Mouse (Mus musculus) layer of hippocampus, postnatal 14 days (tissue): Measurements from ENCODE around the gene Brk1. TPM values are rescaled to one million over a fixed set of nuclear protein-coding genes. Genes with fewer than 3 reads are reported as not detected.

ENCODE experiments used
- DNase-seq, 2 experiments: peaks; one replicate each; pipeline ENCODE4 v3.0.0; 2021 to 2022; ENCODE audit warnings: low spot score in 2 of 2, mixed read lengths in 1 of 2
- total RNA-seq, 2 experiments: library from RNA; stranded (reverse); gene quantifications; 2 replicates each; pipeline ENCODE4 v1.2.3; 2021

Gene Brk1
- total RNA-seq, 2 experiments from 2014 or later, result 228 to 229 TPM

DNA sequence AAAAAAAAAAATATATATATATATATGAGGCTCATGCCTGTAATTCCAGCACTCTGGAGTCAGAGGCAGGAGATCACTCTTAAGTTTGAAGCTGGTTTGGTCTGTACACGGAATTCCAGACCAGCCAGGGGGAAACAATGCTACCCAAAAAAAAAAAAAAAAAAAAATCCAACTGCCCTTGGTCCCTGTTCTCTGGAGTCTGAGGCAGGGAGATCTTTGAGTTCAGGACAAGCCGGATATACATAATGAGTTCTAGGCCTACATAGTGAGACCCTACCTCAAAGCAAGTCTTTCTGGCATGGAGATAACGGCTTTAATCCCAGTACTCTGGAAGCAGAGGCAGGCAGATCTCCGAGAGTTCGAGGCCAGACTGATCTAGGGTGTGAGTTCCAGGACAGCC, 18.8 kb downstream of the Brk1 start:
- DNase-seq, result no peak

GRCm38 (mm10) chr6:113623941-113624751, 19.6 kb downstream of the Brk1 start, which contains the start of gene Vhl:
Gene Vhl (plus strand): TSS chr6:113623959.
- DNase-seq, result peak; percentile 86 to 91

DNA sequence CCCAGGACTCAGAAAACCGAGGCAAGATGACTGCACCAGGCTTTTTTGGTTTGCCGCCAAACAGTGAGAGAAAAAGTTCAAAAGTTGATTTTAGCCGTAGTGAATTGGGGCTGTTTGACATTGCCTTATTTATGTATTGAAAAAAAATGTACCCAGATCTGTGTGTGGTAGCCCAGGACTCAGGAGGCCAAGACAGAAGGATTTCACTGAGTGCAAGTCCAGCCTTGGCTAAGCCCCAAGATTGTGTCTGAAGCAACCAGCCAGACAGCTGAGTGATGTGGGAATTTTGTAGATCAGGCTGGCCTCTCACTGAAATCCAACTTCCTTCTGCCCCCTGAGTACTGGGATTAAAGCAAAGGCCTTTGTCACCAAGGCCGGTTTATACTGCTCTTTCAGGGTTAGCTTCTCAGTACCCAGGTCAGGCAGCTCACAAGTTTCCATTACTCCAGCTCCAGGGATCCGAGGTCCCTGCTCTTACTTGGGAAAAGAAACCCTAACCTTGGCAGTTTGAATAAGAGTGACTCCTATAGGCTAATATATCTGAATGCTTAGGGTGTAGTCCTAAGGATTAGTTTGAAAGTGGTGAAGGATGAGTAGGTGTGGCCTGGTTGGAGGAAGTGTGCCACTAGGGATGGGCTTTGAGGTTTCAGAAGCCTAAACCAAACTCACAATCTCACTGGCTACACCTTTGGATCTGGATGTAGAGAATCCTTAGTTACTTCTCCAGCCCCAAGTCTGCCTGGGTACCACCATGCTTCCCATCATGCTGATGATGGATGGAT, 20.6 kb downstream of the Brk1 start:
- DNase-seq, result peak in 1 of 2 experiments; percentile 40

GRCm38 (mm10) chr6:113630322-113630721, 25.8 kb downstream of the Brk1 start:
- peak in 1 of 2 experiments; percentile 40 for DNase-seq

DNA sequence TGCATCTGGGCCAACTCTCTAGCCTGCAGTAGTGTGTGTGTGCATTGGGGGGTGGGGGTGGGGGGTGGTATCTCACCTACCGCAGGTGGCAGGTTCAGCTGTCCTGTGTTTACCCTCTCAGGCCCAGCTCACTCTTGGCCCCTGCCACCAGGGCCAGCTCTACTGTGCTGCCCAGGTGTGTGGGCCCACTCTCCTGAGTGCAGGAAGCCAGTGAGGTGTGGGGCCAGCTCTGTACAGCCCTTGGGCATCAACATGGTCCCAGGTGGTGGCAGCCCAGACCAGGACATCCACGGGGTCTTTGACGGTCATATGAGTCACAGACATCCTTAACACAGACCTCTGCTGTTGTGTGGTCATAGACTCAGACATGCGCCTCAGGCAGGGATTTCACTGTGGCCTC, 28.3 kb downstream of the Brk1 start:
- DNase-seq, result no peak

GRCm38 (mm10) chr6:113638302-113639040, 33.9 kb downstream of the Brk1 start, which contains the start of gene Irak2:
Gene Irak2 (plus strand): TSS chr6:113638467.
- DNase-seq, result peak; percentile 93 to 94

DNA sequence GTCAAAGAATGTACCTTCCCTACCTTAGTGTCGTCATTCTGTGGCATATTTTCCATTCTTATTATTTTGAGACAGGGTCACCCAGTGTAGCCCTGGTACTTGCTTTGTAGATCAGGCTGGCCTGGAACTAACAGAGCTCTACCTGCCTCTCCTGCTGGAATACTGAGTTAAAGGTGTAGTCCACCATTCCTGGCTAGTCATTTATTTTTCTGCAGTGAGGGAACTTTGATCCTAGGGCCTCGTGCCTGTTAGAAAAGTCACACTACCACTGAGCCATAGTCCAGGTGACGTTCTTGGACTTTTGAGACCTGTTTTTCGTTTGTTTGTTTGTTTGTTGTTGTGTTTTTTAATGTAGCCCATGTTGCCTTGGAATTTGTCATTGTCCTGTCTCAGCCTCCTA, 34.6 kb downstream of the Brk1 start:
- DNase-seq, result no peak

- no peak for DNase-seq
These were observed 38.0 kb downstream of the Brk1 start for GRCm38 (mm10) chr6:113642605-113643004.

- no peak for DNase-seq
These were observed 38.4 kb downstream of the Brk1 start for GRCm38 (mm10) chr6:113643021-113643420.

DNA sequence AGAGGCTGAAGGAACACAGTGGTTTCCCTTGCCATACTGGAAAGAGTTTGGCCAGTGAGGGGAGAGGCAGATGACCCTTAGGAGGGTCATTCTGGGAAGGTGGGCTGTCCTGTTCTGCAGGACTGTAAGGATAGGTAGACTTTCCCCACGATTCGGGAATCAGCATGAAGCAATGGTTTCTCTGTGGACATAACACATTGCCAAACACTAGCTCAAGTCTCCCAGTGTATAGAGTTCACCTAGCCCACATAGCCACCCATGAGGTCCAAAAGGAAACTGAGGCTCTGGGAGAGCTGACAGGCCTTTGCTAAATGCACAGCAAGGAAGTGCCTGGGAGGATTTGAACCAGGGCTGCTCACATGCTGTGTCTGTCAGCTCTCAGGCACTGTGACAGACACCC, 39.4 kb downstream of the Brk1 start:
- no peak for DNase-seq

DNA sequence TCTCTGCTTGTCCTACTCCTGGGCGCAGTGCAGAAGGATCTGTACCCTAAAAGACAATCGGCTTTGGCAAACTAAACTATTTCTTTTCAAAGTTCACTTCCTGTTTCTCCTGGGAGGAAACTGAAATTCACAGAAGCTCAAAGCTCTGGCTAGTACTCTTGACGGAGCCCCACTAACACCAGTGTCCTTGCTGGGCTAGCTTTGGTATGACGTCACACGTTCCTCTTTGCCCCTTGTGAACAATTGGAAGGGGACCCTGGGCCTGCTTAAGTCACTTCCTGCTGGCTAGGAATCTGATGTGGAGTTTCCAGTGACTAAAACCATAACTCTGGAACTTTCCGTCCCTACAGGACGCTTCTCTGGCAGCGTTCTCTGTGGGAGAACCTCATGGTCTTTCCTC, 40.2 kb downstream of the Brk1 start:
- peak in 1 of 2 experiments; percentile 57 for DNase-seq

DNA sequence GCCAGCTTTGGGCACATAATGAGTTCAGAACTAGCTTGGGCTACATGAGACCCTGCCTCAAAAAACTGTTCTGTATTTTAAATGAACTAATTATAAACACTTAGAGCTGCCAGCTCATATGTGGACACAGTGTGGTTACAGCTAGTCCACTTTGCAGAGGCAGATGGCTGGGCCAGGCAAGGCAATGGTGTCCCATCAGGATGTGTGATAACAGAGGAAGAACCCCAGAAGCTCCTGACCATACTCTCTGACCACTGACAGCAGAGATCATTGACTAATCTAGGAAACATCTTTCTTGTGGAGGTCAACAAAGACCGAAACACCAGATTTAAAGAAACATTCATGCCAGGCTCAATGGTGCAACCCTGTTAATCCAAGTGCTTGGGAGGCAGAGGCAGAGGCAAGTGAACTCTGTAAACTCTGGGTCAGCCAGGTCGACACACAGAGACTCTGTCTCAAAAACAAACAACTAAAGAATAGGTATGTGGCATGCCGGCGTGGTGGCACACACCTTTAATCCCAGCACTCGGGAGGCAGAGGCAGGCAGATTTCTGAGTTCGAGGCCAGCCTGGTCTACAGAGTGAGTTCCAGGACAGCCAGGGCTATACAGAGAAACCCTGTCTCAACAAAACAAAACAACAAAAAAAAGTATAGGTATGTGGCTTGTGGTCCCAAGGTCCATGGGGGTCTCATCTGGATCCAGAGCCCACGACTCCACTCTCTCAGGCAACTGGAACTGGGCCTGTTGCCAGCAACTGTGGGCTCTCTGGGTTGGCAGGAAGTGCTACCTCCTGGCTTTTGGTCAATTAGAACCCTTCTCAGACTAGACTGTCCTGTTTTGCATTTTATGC, 45.0 kb downstream of the Brk1 start:
- peak in 1 of 2 experiments; percentile 43 for DNase-seq

DNA sequence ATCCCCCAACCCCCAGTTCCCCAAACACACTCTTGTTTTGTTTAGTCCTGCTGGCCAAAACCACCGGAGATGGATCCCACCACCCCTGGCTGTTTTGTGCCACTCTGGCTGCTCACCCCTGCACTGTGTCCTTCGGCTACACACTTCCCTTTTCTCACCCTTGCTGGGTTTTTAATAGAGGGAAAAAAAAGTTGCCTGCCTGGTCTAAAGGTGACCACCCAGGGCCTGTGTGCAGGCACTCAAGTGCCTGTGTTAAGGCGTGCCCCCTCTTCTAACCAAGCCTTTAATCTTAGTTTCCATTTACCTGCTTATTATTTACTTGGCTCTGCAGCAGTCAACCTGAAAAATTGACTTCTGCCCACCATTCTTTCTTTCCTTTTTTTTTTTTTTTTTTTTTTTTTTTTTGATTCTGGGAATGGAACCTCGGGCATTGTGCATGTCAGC, 45.6 kb downstream of the Brk1 start:
- DNase-seq, result no peak

DNA sequence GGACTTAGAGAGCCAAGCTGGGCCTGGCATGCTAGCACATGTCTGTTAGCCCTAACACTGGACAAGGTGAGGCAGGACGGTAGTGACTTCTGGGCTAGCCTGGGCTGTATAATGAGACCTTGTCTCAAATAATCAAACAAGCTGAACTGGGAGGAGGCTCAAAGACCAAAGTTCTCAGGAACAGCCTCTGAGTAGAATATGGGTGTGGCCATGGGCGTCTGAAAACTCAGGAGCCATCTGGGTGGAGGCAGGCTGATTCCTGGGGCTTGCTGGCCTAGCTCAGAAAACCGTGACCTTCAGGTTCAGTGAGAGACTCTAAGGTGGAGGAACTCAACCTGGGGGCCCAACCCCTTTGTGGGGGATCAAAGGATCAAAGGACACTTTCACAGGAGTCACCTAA, 47.1 kb downstream of the Brk1 start:
- no peak for DNase-seq

DNA sequence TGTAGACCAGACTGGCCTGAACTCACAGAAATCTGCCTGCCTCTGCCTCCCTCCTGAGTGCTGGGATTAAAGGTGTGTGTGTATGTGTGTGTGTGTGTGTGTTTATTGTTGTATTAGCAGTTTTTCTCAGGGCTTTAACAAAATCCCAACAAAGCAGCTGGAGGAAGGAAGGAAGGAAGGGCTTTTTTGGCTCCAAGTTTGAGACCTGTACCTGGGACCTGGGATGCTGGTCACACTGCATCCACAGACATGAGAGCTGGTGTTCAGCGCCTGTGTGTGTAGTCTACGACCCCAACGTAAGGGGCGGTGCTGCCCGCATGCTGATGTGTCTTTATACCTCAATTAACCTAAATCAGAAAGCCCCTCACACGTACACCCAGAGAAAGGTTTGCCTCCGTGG, 49.0 kb downstream of the Brk1 start:
- DNase-seq, result no peak

GRCm38 (mm10) chr6:113654102-113654501, 49.5 kb downstream of the Brk1 start:
- DNase-seq, result no peak

DNA sequence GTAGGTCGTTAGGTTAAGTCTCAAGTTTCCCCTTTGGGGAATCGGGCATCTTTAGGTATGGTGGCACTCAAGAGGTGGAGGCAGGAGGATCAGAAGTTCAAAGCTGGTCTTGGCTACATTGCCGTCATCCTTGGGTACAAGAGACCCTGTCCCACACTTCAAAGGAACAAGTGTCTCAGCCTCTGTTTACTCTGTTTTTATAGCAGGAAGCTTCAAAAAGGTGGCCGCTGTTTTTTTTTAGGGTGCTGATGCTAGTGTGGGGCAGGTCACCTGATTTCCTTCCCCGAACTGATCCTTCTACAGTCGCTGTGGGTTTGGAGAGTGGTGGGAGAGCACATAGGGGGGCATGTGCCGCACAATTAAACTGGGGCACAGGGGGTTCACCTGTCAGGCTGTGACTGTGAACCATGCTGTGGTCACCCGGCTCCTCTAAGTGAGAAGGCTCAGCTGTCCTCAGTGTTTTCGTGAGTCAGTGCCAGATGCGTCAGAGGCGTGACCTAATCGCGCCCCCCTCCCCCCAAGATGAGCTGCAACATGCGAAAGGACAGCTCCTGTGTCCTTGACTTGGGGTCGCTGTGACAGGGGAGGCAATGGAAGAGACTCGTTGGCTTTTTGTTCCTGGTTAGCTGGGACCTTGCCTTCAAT, 50.3 kb downstream of the Brk1 start:
- no peak for DNase-seq

GRCm38 (mm10) chr6:113655475-113655874, 50.9 kb downstream of the Brk1 start:
- DNase-seq, result no peak

- DNase-seq, result no peak
These were observed 52.3 kb downstream of the Brk1 start for GRCm38 (mm10) chr6:113656847-113657246.

GRCm38 (mm10) chr6:113658226-113658625, 53.7 kb downstream of the Brk1 start:
- no peak for DNase-seq
